Mouse (Mus musculus): ENCODE measurements around the gene Actn2. TPM values are rescaled to one million over a fixed set of nuclear protein-coding genes. Genes with fewer than 3 reads are reported as not detected.

Gene Actn2
- polyA plus RNA-seq, 1 experiment: 6.2 TPM

GRCm38 (mm10) chr13:12318017-12318416 lies 22.5 kb downstream of the Actn2 start:
- Histone ChIP-seq H3K27ac (ENCODE audit: insufficient read depth, low read length) (no peak overlapping the region), H3K4me1 (ENCODE audit: control insufficient read depth, insufficient read depth, insufficient read length) (no peaks in the 10 kb centered on the region), H3K4me3 (ENCODE audit: extremely low read depth, insufficient read depth, insufficient read length) (no peak overlapping the region), H3K27me3 (ENCODE audit: control insufficient read depth, insufficient read depth, low read length) (no peaks in the 10 kb centered on the region), H3K36me3 (ENCODE audit: control insufficient read depth, insufficient read depth, low read length) (no peaks in the 10 kb centered on the region)
- 81% methylated on average over 5 of the region's 5 CpGs for WGBS
- no peak for DNase-seq (ENCODE audit: low read depth in 1 of 2, low spot score in 2 of 2)
- no peak for TF ChIP-seq POLR2A (IDR thresholded peaks at IDR 0.05; ENCODE audit: low read depth, low read length)
- TF ChIP-seq CTCF (IDR thresholded peaks at IDR 0.05; ENCODE audit: extremely low read depth, insufficient read depth, insufficient read length, insufficient replicate concordance): no peak

- Histone ChIP-seq H3K36me3 (ENCODE audit: control insufficient read depth, insufficient read depth, low read length) (no peaks in the 10 kb centered on the region), H3K4me3 (ENCODE audit: extremely low read depth, insufficient read depth, insufficient read length) (no peak overlapping the region), H3K4me1 (ENCODE audit: control insufficient read depth, insufficient read depth, insufficient read length) (no peaks in the 10 kb centered on the region), H3K27ac (ENCODE audit: insufficient read depth, low read length) (no peak overlapping the region), H3K27me3 (ENCODE audit: control insufficient read depth, insufficient read depth, low read length) (no peaks in the 10 kb centered on the region)
- no peak for DNase-seq (ENCODE audit: low read depth in 1 of 2, low spot score in 2 of 2)
- TF ChIP-seq CTCF (IDR thresholded peaks at IDR 0.05; ENCODE audit: extremely low read depth, insufficient read depth, insufficient read length, insufficient replicate concordance): no peak
- no peak for TF ChIP-seq POLR2A (IDR thresholded peaks at IDR 0.05; ENCODE audit: low read depth, low read length)
- WGBS: 84% methylated on average over 6 of the region's 6 CpGs
Measured at GRCm38 (mm10) chr13:12317191-12317765, 23.3 kb downstream of the Actn2 start.

GRCm38 (mm10) chr13:12314173-12314572 lies 26.4 kb downstream of the Actn2 start:
- TF ChIP-seq POLR2A (IDR thresholded peaks at IDR 0.05; ENCODE audit: low read depth, low read length): no peak
- TF ChIP-seq CTCF (IDR thresholded peaks at IDR 0.05; ENCODE audit: extremely low read depth, insufficient read depth, insufficient read length, insufficient replicate concordance): no peak
- Histone ChIP-seq H3K27me3 (ENCODE audit: control insufficient read depth, insufficient read depth, low read length) (no peaks in the 10 kb centered on the region), H3K27ac (ENCODE audit: insufficient read depth, low read length) (no peak overlapping the region), H3K4me1 (ENCODE audit: control insufficient read depth, insufficient read depth, insufficient read length) (no peaks in the 10 kb centered on the region), H3K36me3 (ENCODE audit: control insufficient read depth, insufficient read depth, low read length) (no peaks in the 10 kb centered on the region), H3K4me3 (ENCODE audit: extremely low read depth, insufficient read depth, insufficient read length) (no peak overlapping the region)
- 96% methylated on average over 6 of the region's 6 CpGs for WGBS
- no peak for DNase-seq (ENCODE audit: low read depth in 1 of 2, low spot score in 2 of 2)

GRCm38 (mm10) chr13:12311930-12312492 lies 28.5 kb downstream of the Actn2 start:
- WGBS: 85% methylated on average over 10 of the region's 10 CpGs
- no peaks in the 10 kb centered on the region for H3K36me3 ChIP-seq (ENCODE audit: control insufficient read depth, insufficient read depth, low read length)
- no peaks in the 10 kb centered on the region for H3K4me1 ChIP-seq (ENCODE audit: control insufficient read depth, insufficient read depth, insufficient read length)
- H3K27me3 ChIP-seq (ENCODE audit: control insufficient read depth, insufficient read depth, low read length): no peaks in the 10 kb centered on the region
- no peak overlapping the region for H3K4me3 ChIP-seq (ENCODE audit: extremely low read depth, insufficient read depth, insufficient read length)
- H3K27ac ChIP-seq (ENCODE audit: insufficient read depth, low read length): no peak overlapping the region
- DNase-seq (ENCODE audit: low read depth in 1 of 2, low spot score in 2 of 2): no peak
- TF ChIP-seq CTCF (IDR thresholded peaks at IDR 0.05; ENCODE audit: extremely low read depth, insufficient read depth, insufficient read length, insufficient replicate concordance) (no peak), POLR2A (IDR thresholded peaks at IDR 0.05; ENCODE audit: low read depth, low read length) (no peak)

GRCm38 (mm10) chr13:12311371-12311770 lies 29.2 kb downstream of the Actn2 start:
- WGBS: 93% methylated on average over 4 of the region's 4 CpGs
- DNase-seq (ENCODE audit: low read depth in 1 of 2, low spot score in 2 of 2): no peak
- Histone ChIP-seq H3K36me3 (ENCODE audit: control insufficient read depth, insufficient read depth, low read length) (no peaks in the 10 kb centered on the region), H3K4me3 (ENCODE audit: extremely low read depth, insufficient read depth, insufficient read length) (no peak overlapping the region), H3K27me3 (ENCODE audit: control insufficient read depth, insufficient read depth, low read length) (no peaks in the 10 kb centered on the region), H3K27ac (ENCODE audit: insufficient read depth, low read length) (no peak overlapping the region), H3K4me1 (ENCODE audit: control insufficient read depth, insufficient read depth, insufficient read length) (no peaks in the 10 kb centered on the region)
- TF ChIP-seq POLR2A (IDR thresholded peaks at IDR 0.05; ENCODE audit: low read depth, low read length) (no peak), CTCF (IDR thresholded peaks at IDR 0.05; ENCODE audit: extremely low read depth, insufficient read depth, insufficient read length, insufficient replicate concordance) (no peak)

GRCm38 (mm10) chr13:12309446-12309845 lies 31.1 kb downstream of the Actn2 start:
- 92% methylated on average over 3 of the region's 3 CpGs for WGBS
- H3K27ac ChIP-seq (ENCODE audit: insufficient read depth, low read length): no peak overlapping the region
- no peaks in the 10 kb centered on the region for H3K27me3 ChIP-seq (ENCODE audit: control insufficient read depth, insufficient read depth, low read length)
- H3K4me3 ChIP-seq (ENCODE audit: extremely low read depth, insufficient read depth, insufficient read length): no peak overlapping the region
- H3K36me3 ChIP-seq (ENCODE audit: control insufficient read depth, insufficient read depth, low read length): no peaks in the 10 kb centered on the region
- no peaks in the 10 kb centered on the region for H3K4me1 ChIP-seq (ENCODE audit: control insufficient read depth, insufficient read depth, insufficient read length)
- TF ChIP-seq POLR2A (IDR thresholded peaks at IDR 0.05; ENCODE audit: low read depth, low read length) (no peak), CTCF (IDR thresholded peaks at IDR 0.05; ENCODE audit: extremely low read depth, insufficient read depth, insufficient read length, insufficient replicate concordance) (no peak)
- DNase-seq (ENCODE audit: low read depth in 1 of 2, low spot score in 2 of 2): no peak

- H3K4me1 ChIP-seq (ENCODE audit: control insufficient read depth, insufficient read depth, insufficient read length): no peaks in the 10 kb centered on the region
- DNase-seq (ENCODE audit: low read depth in 1 of 2, low spot score in 2 of 2): no peak
- H3K4me3 ChIP-seq (ENCODE audit: extremely low read depth, insufficient read depth, insufficient read length): no peak overlapping the region
- H3K27ac ChIP-seq (ENCODE audit: insufficient read depth, low read length): no peak overlapping the region
- H3K27me3 ChIP-seq (ENCODE audit: control insufficient read depth, insufficient read depth, low read length): no peaks in the 10 kb centered on the region
- TF ChIP-seq POLR2A (IDR thresholded peaks at IDR 0.05; ENCODE audit: low read depth, low read length) (no peak), CTCF (IDR thresholded peaks at IDR 0.05; ENCODE audit: extremely low read depth, insufficient read depth, insufficient read length, insufficient replicate concordance) (no peak)
- no peaks in the 10 kb centered on the region for H3K36me3 ChIP-seq (ENCODE audit: control insufficient read depth, insufficient read depth, low read length)
- 93% methylated on average over 12 of the region's 12 CpGs for WGBS
Measured at GRCm38 (mm10) chr13:12308878-12309277, 31.7 kb downstream of the Actn2 start.

Measured in spleen, adult 2 months (tissue).